Mouse (Mus musculus): Measurements from ENCODE around the gene Rras. TPM values are rescaled to one million over a fixed set of nuclear protein-coding genes. Genes with fewer than 3 reads are reported as not detected.
"Not testable (repeated sequence)": the region's sequence is repeated elsewhere in the genome, so short reads cannot be mapped to it uniquely, and the experiment has no call there.

Gene Rras
- polyA plus RNA-seq, 1 experiment = 14.9 TPM

DNA sequence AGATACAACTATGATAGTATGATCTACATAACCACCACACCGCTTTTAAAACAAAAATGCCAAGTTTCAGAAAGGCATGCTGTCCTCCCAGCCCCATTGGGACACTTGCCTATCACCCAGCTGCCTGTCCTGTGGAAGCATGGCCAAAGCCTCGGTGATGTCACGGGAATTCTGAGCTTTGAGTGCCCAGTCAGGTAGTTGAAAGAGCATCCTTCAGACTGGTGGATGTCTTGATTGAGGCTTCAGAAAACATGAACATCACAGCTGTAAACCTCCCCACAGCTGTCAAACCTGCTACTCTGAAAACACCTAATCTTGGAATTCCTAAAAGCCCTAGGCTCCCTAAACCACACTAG is 3.7 kb upstream of the Rras start:
- H3K27ac ChIP-seq (ENCODE audit: control insufficient read depth, insufficient read depth, low read depth, low read length, poor library complexity) = no peak overlapping the region
- no peak for TF ChIP-seq CTCF (IDR thresholded peaks at IDR 0.05; ENCODE audit: control insufficient read depth, insufficient read depth, low read length)
- TF ChIP-seq POLR2A (IDR thresholded peaks at IDR 0.05; ENCODE audit: borderline replicate concordance, control insufficient read depth, low read depth, low read length) = no peak
- no peaks in the 10 kb centered on the region for H3K4me1 ChIP-seq (ENCODE audit: control insufficient read depth, insufficient read depth, low read length)
- H3K4me3 ChIP-seq (replicated peaks; ENCODE audit: control insufficient read depth, low read depth, low read length) = no peak overlapping the region
- 90% methylated on average over 3 of the region's 3 CpGs for WGBS

DNA sequence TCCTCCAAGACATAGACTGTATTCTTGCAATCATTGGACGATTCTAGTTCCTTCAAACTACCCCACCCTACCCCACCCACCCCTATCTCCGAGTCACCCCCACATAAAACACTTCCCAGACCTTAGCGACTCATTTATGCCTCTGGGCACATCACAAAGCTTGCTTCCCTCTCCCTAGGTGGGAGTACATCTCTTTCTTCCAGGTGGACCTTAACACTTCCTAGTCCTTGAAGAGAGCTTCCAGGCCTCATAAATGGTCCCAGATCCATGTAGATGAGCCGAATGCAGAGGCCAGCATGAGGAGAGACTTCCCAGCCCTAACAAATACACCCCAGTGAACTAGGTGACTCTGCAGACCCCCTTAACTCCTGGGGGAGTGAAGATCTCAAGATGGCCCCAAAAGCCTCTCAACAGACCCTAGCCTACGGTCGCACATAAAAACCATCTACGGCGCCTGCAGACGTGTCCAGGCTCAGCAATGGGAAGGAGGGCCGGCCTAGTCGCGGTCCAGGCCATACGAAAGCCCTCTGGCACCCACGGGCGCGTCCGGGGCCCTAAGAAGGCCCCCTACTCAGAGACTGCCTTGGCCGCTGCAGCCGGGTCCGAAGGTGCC is 2.3 kb upstream of the Rras start:
- Histone ChIP-seq H3K4me3 (replicated peaks; ENCODE audit: control insufficient read depth, low read depth, low read length) (peak overlapping the region; percentile 81), H3K27ac (ENCODE audit: control insufficient read depth, insufficient read depth, low read depth, low read length, poor library complexity) (peak overlapping the region; percentile 81), H3K4me1 (ENCODE audit: control insufficient read depth, insufficient read depth, low read length) (no peaks in the 10 kb centered on the region)
- no peak for TF ChIP-seq CTCF (IDR thresholded peaks at IDR 0.05; ENCODE audit: control insufficient read depth, insufficient read depth, low read length)
- no peak for TF ChIP-seq POLR2A (IDR thresholded peaks at IDR 0.05; ENCODE audit: borderline replicate concordance, control insufficient read depth, low read depth, low read length)
- WGBS = under 1% methylated on average over 20 of the region's 20 CpGs

DNA sequence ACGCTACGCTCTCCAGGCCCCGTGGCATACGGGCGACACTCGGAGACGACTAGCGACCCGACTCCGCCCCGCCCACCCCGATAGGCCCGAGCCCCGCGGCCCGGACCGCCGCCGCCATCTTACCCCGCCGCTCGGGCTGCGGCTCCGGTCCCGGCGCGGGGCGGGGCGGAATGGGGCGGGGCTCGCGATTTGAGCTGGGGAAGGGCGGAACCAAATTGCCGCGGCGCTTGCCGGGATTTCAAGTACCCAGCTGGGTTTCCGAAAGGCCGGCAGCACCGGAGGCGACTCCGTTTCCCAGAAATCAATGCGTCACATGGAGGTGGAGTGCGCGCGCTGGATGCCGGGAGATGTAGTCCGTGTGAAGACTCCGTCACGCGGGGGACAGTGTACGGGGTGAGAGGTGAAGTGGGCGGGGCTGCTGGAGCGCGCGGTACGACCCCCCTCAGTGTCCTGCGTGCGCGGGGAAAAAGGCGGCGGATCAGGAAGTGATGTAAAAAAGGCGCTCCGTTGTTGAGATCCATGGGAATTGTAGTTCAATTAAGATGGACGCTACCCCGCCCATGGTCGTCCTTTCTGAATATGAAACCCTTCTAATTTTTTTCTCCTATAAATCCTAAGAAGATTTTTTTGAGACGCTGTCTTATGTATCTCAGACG is 1.7 kb upstream of the Rras start, which contains the start of gene Scaf1:
Scaf1 (minus strand) TSS at position 407 of the 656 bp plus-strand sequence.
- H3K4me3 ChIP-seq (replicated peaks; ENCODE audit: control insufficient read depth, low read depth, low read length) = peak within 1 kb of the TSS; percentile 81
- peak; percentile 40; the same call in 1 of the 2 replicates for TF ChIP-seq POLR2A (IDR thresholded peaks at IDR 0.05; ENCODE audit: borderline replicate concordance, control insufficient read depth, low read depth, low read length)
- TF ChIP-seq CTCF (IDR thresholded peaks at IDR 0.05; ENCODE audit: control insufficient read depth, insufficient read depth, low read length) = no peak
- under 1% methylated on average over 69 of the region's 69 CpGs for WGBS
- no peaks in the 10 kb centered on the region for H3K4me1 ChIP-seq (ENCODE audit: control insufficient read depth, insufficient read depth, low read length)
- peak within 1 kb of the TSS; percentile 91 for H3K27ac ChIP-seq (ENCODE audit: control insufficient read depth, insufficient read depth, low read depth, low read length, poor library complexity)

DNA sequence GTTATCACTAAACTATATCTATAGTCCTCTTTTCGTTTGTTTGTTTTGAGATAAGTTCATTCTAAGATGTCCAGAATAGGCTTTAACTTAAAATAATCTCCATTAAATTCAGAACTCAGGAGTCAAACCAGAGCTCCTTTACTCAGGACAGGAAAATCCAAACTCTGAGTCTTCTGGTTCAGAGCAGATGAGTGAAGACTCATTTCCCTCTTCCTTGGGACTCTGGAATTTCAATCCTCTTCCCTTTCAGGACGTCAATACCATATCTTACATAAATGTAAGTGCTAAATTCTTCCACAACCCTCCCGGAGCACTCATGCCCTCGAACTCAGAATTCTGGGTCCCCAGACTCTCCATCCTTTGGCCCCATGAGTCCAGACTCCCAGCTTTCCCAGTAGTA is 1.0 kb upstream of the Rras start:
- H3K4me3 ChIP-seq (replicated peaks; ENCODE audit: control insufficient read depth, low read depth, low read length) = peak overlapping the region; percentile 81
- WGBS = 0% methylated on average over 4 of the region's 4 CpGs
- no peaks in the 10 kb centered on the region for H3K4me1 ChIP-seq (ENCODE audit: control insufficient read depth, insufficient read depth, low read length)
- TF ChIP-seq CTCF (IDR thresholded peaks at IDR 0.05; ENCODE audit: control insufficient read depth, insufficient read depth, low read length) (no peak), POLR2A (IDR thresholded peaks at IDR 0.05; ENCODE audit: borderline replicate concordance, control insufficient read depth, low read depth, low read length) (no peak)
- H3K27ac ChIP-seq (ENCODE audit: control insufficient read depth, insufficient read depth, low read depth, low read length, poor library complexity) = peak overlapping the region; percentile 91

DNA sequence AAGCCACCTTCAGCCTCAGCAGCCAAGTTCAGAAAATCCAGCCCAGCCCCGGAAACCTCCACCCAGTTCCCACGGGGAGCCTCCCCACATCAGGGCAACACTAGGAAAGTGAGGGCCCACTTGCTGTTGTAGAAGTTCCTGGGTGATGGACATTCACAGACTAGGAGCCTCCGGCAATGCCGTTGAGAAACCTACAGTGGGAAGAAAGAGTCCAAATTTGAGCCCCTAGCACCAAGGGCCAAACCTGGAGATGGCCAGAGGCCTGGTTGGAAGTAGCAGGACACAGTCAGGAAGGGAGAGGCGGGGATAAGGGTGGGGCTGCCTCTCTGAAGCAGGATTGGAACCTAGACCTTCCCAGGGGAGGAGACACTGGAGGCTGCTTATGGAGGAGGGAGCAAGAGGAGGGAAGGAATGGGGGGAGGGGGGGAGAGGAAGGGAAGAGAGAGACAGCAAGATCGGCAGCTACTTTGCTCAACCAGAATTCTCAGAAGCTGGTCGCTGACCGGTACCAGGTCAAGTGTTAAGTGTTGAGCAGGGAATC is 1.3 kb downstream of the Rras start:
- TF ChIP-seq CTCF (IDR thresholded peaks at IDR 0.05; ENCODE audit: control insufficient read depth, insufficient read depth, low read length) (no peak), POLR2A (IDR thresholded peaks at IDR 0.05; ENCODE audit: borderline replicate concordance, control insufficient read depth, low read depth, low read length) (no peak)
- 43% methylated on average over 8 of the region's 8 CpGs for WGBS
- Histone ChIP-seq H3K4me3 (replicated peaks; ENCODE audit: control insufficient read depth, low read depth, low read length) (no peak overlapping the region), H3K27ac (ENCODE audit: control insufficient read depth, insufficient read depth, low read depth, low read length, poor library complexity) (0 out of 2 replicates have a peak overlapping the region, but pooled peaks have one; percentile 10), H3K4me1 (ENCODE audit: control insufficient read depth, insufficient read depth, low read length) (no peaks in the 10 kb centered on the region)

DNA sequence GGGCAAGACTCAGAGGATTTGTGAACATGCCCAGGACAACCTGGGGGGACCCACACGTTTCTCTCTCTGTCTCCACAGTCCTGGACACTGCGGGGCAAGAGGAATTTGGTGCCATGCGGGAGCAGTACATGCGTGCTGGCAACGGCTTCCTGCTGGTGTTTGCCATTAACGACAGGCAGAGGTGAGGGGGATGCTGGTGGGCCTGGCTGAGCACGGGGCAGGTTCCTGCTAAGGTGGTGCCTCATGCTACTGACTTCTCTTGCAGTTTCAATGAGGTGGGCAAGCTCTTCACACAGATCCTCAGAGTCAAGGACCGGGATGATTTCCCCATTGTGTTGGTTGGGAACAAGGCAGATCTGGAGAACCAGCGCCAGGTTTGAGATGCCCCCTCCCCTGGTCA is 2.5 kb downstream of the Rras start:
- no peak for TF ChIP-seq CTCF (IDR thresholded peaks at IDR 0.05; ENCODE audit: control insufficient read depth, insufficient read depth, low read length)
- TF ChIP-seq POLR2A (IDR thresholded peaks at IDR 0.05; ENCODE audit: borderline replicate concordance, control insufficient read depth, low read depth, low read length) = no peak
- no peaks in the 10 kb centered on the region for H3K4me1 ChIP-seq (ENCODE audit: control insufficient read depth, insufficient read depth, low read length)
- H3K27ac ChIP-seq (ENCODE audit: control insufficient read depth, insufficient read depth, low read depth, low read length, poor library complexity) = no peak overlapping the region
- WGBS = 78% methylated on average over 9 of the region's 9 CpGs
- H3K4me3 ChIP-seq (replicated peaks; ENCODE audit: control insufficient read depth, low read depth, low read length) = no peak overlapping the region

DNA sequence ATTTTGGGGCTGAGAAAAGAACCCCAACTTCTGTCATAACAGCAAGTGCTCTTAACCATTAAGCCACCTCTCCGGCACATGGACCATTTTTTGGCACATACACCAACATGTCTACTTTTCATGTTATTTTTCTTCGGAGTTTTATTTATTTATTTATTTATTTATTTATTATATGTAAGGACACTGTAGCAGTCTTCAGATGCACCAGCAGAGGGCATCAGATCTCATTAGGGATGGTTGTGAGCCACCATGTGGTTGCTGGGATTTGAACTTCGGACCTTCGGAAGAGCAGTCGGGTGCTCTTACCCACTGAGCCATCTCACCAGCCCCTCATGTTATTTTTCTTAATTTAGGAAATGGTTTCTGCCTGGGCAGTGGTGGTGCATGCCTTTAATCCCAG is 6.0 kb downstream of the Rras start:
- 0 out of 2 replicates have a peak, but pooled peaks have one; percentile 6 for TF ChIP-seq CTCF (IDR thresholded peaks at IDR 0.05; ENCODE audit: control insufficient read depth, insufficient read depth, low read length)
- WGBS = 53% methylated on average over 5 of the region's 5 CpGs
- not testable (repeated sequence) for H3K4me3 ChIP-seq (replicated peaks; ENCODE audit: control insufficient read depth, low read depth, low read length); H3K4me1 ChIP-seq (ENCODE audit: control insufficient read depth, insufficient read depth, low read length); H3K27ac ChIP-seq (ENCODE audit: control insufficient read depth, insufficient read depth, low read depth, low read length, poor library complexity)

DNA sequence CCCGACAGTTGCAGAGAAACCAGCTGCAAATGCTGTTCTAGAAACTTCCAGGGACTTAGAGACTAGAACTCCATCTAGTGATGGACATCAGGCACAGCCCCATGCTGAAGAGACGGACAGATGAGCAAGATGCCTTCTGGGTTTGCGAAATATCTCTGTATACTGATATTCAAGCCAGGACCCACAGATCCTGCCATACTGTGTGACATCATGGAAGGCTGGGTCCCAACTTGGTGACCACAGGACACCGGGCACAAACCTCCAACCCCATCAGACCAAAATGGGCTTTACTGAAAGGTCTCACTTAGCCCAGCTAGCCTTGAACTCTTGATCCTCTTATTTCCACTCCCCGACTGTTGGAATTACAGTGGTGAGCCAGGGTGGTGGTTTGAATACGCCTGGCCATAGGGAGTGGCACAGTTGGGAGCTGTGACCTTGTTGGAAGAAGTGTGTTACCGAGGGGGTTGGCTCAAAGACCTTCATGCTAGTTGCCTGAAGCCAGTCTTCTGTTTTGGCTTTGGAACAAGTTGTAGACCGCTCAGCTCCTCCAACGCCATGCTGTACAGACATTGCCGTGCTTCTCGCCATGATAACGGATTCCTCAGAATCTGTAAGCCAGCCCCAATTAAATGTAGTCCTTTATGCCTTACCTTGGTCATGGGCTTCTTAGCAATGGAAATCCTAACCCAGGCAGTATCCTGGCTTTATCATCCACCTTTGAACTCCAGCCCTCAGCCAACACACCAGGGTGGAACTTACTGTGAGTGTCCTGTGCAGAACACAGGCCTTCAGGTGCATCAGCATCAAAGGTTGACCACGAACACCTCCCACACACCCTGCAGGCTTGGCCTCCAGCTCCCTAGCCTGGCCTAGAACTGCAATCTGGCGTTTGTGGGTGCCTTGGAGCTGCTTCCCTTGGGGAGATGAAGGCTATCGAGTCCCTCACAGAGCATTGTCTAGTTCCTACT is 6.8 kb downstream of the Rras start:
- no peak overlapping the region for H3K4me3 ChIP-seq (replicated peaks; ENCODE audit: control insufficient read depth, low read depth, low read length)
- TF ChIP-seq POLR2A (IDR thresholded peaks at IDR 0.05; ENCODE audit: borderline replicate concordance, control insufficient read depth, low read depth, low read length) = no peak
- no peak for TF ChIP-seq CTCF (IDR thresholded peaks at IDR 0.05; ENCODE audit: control insufficient read depth, insufficient read depth, low read length)
- H3K4me1 ChIP-seq (ENCODE audit: control insufficient read depth, insufficient read depth, low read length) = no peaks in the 10 kb centered on the region
- 71% methylated on average over 15 of the region's 15 CpGs for WGBS
- no peak overlapping the region for H3K27ac ChIP-seq (ENCODE audit: control insufficient read depth, insufficient read depth, low read depth, low read length, poor library complexity)
